Mouse (Mus musculus) embryo, embryonic 9.5 days (tissue): Measurements from ENCODE around the gene Reck.

Source experiments
- DNase-seq: peaks from one replicate; pipeline ENCODE4 v3.0.0-alpha.2; 2017; ENCODE audit errors: extremely low spot score

Reck gene

DNA sequence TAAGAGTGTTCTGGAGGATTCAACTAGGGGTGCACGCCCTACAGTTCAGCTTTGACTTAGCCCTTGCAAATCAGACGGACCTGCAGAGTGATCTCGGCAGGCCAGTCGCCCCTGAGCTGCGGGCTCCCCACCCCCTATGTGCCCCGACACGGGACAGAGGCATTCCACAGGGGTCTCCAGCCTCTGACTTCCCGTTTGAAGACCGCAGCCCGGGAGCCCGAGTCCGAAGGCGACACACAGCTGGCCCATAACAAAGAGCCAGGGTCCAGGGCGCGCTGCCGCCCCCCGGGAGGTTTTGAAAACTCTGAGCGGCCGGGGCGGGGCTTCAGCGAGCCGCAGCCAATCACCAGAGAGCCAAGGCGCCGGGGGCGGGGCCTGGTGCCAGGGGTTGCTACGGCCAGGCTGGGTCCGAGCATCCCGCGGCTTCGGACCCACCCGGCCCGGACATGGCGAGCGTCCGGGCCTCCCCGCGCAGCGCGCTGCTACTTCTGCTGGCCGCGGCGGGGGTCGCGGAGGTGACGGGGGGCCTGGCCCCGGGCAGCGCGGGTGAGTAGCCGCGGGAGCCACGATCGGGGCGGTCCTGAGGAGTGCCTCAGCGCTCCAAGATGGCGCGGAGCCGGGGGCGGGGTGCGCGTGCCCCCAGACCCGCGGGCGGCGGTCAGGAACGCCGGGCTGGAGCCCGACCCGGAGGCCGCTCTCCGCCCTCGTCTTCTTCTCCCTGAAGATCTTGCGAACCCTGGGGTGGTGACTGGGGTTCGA lies at the start of gene Reck:
TSS of gene Reck (plus strand) at position 371 of the 759 bp plus-strand sequence.
- peak; percentile 97 for DNase-seq

DNA sequence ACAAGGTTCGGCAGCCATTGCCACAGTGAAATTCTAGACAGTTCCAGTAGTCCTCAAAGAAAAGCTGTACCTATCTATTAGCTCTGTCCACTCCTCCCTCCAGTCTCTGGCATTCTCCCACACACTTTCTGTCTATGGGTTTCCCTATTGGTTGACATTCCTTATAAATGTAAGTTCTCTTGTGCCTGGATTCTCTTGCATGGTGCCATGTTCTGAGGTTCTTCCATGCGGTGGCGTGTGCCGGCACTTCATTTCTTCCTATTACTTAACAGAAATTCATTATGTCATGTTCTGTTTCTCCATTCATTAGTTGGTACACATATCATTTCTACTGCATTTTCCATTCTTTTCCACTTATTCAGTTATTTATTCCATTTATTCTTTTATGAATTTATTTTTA lies 46.5 kb upstream of the Reck start:
- no peak for DNase-seq

DNA sequence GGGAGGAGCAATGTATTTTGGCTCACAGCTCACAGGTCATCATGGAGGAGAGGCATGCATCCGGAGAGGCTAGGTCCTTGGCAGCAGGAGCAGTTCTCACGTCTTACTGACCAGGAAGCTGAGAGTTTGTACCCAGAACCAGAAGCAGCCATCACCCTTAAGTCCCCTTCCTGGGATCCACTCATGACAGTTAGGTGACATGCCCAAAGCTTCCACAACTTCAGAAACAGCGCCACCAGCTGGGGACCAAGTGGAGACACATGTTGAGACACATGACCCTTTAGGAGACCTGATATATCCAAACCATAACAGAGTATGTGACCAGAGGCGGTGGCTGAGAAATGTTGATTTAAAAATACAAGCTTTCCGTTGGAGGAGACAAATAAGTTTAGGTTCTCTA lies 43.3 kb upstream of the Reck start:
- DNase-seq: no peak

DNA sequence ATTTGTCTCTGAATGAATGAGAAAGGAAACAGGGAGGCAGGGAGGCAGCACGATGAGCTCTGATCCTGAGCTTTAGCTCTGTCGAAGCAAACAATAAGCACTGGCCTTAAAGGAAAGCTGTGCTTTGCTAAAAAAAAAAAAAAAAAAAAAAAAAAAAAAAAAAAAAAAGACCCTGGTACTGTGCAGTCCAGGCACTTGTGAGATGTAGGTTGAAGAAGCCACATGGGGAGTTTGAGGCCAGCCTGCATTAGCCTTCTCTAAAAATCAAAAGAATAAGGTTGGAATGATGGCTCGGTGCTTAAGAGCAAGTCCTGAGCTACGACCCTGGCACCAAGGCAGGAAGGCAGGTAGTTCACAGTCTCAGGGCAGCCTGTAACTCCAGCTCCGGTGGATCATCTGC lies 41.6 kb upstream of the Reck start:
- no peak for DNase-seq

DNA sequence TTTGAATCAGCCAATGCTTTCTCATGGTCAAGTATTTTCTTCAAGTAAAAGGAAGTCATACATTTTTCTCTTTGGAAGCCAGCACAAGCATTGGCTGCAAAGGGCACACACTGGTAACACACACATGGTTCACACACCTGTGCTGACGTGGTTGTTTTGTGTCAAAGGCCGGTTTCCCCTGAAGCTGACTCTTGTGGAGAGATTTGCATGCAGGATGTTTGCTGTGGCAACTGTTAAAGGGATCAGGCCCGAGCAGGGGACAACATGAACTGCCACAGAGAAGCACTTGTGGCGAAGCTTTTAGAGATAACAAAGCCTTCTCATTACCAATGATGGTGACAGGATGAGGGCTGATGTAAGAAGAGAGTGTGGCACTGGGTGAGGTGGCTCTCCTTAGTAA lies 40.6 kb upstream of the Reck start:
- no peak for DNase-seq

DNA sequence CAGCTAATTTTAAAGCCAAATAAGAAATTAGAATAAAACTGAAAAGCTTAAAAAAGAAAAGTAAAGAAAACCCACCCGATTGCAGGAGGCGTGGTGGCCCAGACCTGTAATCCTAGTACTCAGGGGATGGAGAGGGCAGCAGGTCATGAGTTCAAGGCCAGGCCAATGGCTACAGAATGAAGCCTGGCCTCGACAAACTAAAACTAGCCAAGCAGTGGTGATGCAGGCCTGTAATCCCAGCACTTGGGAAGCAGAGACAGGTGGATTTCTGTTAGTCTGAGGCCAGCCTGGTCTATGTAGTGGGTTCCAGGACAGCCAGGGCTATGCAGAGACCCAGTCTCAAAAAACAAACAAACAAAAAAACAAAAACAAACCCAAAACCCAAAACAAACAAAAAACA lies 37.0 kb upstream of the Reck start:
- no peak for DNase-seq

DNA sequence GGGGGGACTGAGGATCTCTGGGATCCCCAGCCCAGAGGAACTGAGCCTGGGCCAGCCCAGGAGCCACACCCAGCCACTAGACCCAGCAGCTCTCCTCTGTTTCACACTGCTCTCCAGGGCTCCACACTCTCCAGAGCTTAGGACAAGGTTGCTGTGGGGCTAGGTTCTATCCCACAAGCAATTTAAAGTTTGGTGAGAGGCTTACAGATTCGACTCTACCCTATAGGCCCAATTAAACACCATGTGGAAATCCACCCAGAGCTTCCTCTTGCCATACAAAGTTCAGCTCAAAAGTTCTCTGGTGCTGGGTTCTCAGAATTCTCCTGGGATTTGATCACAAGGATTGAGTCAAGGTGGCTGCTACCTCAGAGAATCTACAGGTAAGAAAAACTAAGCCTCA lies 35.2 kb upstream of the Reck start, which contains the start of gene Olfr157:
TSS of gene Olfr157 (minus strand) at position 101 of the 400 bp plus-strand sequence.
- DNase-seq: no peak

DNA sequence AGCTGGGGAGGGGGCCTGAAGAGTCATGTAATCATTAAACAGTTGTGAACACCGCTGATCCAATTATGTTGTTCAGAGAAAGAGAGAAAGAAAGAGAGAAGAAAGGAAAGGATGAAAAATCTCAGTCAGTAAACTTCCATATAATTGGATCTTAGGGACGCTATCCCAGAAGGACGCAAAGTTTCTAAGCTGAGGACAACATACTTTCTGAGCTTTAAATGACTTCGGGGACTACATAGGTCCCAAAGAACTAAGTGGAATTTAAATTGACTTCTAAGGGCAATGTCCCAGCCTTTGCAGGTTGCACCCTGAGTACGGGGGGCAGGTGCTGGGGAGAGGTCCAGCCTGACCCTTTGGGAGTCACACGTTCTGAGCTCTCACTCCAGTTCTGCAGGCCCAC lies 24.1 kb upstream of the Reck start, which contains the start of gene Olfr155:
TSS of gene Olfr155 (plus strand) at position 301 of the 400 bp plus-strand sequence.
- no peak for DNase-seq

DNA sequence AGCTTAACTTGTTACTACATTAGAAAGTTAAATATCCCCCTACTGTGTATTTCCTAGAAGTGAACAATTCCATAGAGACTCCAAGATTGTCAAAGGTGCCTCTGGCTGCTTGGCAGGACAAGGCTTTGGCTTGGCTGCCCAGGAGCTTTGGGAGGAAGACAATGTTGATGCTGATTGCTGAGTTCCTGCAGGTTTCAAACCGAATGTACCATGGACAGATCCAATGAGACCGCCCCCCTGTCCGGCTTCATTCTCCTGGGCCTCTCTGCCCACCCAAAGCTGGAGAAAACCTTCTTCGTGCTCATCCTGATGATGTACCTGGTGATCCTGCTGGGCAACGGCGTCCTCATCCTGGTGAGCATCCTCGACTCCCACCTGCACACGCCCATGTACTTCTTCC lies 21.2 kb upstream of the Reck start:
- DNase-seq: no peak

DNA sequence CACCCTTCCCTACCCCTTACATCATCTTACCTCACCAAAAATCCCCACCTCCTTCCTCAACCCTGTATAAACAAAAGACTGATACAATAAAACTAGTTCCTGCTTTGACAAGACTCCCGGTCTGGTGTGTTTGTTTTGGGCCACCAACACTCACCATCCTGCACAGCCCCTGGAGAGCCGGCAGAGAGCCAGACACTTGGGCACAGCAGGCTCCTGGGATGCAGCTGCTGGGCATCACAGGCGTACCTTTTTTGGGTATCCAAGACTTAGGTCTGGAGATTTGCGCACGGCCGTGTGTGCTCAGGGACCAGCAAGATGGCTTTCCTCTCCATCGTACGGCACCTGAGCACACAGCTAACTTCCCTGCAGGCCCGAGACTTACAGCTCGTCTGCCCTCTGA lies 15.4 kb upstream of the Reck start:
- no peak for DNase-seq

DNA sequence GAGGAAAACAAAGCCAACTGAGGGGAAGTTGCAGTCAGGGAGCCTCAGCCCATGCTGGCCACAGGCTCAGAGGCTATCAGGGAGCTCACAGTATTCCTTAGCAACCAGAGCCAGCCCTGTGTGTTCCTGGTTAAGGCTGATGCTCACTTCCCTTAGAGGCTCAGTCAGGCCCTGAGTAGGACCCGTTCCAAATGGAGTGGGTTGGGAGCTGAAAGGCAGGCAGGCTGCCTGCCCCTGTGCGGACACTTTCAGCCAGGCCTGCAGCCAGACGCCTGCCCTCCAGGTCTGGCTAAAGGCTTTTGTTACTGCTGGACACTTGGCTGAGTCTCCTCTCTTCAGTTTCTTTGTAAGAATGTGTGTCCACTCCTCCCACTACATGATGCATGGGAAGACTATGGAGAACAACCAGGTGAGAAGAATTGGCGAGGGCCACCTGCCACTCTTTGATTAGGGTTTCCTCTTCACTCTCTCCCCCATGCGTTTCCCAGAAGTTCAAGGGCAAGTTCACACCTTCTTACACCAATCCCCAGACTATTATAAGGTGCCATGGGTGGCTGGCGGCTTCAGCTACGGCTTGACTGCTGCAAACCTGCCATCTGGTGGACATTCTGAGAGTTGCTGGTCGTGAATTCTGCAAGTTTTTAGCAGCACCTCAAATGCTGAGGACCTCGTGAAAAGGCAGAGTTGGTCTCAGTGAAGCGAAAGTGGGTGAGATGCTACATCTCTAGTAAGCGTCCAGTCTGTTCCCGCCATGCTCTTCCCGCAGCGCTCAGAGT lies 14.4 kb upstream of the Reck start:
- peak; percentile 69 for DNase-seq

DNA sequence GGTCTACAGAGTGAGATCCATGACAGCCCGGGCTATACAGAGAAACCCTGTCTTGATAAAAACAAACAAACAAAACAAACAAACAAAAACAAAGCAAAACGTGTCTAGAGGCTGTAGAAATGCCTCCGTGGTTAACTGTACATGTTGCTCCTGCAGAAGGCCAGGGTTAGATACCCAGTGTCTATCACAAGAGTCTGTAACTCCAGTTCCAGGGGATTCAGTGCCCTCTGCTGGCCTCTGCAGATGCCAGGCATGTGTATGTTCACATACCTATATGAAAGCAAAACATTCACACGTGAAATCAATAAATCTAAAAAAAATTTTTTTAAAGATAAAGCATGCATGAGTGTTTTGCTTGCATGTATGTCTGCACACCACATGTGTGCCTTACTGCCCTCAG lies 12.0 kb upstream of the Reck start:
- DNase-seq: no peak

DNA sequence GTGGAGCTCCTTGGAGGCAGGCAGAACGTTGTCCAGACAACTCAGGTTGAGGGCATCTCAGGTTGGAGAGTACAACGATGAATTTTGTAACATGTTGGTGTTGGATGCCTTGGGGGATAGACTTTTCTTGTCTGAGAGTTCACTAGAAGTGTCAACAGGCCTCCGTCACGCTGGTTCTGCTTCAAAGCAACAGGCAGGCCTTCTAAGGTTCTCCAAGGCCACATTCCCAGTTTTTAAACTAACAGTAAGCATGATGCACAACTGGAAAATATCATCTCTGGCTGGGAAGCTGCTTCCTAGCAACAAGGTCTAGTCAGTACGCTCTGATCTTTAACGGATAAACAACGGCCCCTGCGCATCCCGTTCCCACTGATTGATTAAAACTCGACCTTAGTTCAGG lies 5.5 kb upstream of the Reck start:
- no peak for DNase-seq

DNA sequence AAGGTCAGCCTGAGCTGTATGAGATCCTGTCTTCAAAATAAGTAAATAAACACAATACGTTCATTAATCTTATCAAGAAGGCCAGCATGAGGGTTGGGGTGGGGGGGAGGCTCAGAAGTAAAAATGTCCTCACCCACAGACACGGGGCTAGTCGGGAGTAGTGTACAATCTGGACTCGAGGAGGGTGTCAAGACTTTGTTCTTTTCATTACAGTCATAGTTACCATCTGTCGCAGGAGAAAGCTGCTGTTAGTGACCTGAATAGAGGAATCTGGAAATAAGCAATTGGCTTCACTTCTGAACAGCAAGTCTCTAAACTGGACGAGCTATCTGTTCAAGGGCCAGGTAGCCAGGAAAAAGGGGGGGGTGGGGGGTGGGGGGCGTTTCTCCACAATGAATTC lies 829 bp upstream of the Reck start:
- DNase-seq: no peak

DNA sequence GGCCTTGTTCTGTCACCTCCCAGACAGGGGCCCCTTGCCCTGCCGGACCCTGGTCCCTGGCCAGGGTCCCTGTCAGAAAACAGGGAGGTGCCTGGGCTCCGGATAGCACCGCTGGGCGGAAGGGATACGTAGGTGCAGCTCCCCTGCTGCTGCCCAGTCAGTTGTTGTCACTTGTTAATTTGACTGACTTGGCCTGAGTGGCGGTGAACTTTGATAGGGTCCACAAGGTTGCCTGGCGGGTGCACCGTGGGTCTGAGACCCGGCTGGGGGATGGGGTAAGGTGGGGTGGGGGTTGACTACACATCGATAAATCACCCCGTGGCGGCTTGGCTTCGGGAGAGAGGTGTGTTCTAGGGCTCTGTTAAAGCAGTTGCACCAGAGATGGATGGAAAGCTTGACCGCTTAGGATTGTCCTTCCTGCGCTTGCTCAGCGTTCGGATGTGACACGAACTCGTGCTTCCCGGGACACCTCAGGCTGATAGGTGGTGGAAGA lies 635 bp downstream of the Reck start:
- DNase-seq: no peak

DNA sequence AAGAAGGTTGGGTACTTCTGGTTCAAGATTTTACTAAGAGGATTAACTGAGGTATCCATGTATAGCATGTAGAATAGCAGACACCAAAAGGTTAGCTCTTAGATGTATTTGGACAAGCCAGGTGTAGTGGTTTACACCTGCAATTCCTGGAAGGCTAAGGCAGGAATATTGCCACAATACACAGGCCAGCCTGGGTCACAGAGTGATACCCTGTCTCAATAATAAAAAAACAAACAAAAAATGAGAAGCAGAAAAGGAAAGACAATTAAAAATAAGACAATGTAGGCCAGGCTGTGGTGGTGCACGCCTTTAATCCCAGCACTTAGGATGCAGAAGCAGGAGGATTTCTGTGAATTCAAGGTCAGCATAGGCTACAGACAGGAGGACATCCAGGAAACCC lies 1.9 kb downstream of the Reck start:
- DNase-seq: no peak

DNA sequence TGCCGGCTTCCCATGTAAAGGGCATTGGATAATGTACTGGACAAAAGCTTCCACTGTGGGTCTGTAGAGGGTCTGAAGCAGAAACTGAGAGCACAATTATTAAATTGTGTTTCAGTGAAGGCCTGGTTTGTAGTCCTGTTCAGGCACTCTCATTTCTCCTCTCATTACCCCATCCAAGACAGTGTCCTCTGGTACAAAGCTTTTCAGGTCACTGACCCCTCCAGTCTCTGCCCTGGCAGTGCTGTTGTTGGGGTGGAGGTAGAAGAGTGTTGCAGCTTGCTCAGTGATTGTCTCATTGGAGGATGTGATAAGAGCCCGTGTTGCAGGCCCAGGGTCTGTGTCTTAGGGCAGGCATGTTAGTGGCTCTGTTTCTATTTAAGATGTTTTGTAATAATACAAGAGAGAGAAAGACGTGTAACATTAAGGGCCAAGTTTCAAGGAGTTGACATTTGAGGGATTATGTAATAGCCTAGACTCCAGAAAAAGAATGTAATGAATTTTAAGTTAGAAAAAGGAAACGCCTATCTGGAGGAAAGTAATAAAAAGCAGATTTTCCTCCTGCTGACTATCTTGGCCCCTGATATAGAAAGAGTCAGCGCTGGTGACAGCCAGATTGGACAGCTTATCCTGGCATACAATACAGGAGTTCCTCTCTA lies 2.9 kb downstream of the Reck start:
- DNase-seq: peak; percentile 2

DNA sequence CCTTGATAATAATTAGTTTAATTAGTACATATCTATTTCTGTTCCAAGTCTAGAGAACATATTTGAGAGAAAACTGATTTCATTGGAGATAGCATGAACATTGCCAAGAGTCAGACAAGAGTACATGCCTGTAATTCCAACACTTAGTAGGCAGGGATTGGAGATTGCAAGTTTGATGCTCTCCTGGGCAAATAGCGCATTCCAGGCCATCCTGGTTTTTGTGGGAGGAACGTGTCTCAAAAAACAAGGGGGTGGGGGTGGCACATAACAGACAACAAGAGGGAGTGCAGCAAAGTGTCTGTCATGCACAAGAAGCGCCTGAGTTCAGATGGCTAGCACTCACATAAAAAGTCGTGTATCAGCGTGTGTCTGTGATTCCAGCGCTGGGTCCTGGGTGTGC lies 4.2 kb downstream of the Reck start:
- DNase-seq: no peak

DNA sequence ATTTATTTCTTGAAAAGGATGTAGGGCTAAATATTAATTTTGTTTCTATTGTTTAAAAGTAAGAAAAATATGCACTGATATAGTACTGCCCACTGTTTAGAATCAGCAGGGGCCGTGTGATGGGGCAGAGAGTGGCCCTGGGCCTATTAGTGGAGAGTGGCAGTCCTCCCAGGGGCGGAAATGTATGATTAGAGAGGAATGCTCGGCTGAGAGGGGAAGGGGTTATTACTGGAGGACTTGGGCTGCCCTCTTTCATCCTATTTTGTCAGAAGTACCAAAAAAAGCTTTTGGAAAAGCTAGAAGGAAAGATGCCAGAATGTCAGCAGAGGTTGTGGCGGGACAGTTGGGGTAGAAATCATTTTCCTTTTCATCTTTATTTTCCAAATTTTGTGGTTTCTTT lies 8.9 kb downstream of the Reck start:
- DNase-seq: peak; percentile 27

DNA sequence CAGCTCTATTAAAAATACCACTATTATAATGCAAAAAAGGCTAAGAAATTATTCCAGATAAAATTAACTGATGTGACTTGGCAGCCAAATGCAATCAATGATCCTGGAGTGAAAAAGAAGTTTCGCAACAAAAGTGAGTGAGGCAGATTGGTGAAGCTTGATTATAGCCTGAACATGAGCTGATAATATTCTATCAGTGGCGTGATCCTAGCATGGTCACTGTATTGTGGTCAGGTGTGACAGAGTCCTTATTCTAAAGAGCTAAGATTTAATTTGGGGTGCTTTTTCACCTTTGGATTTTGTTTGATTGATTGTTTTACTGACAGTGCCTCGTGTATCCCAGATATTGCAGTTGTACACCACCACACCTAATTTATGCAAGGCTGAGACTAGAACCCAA lies 15.9 kb downstream of the Reck start:
- DNase-seq: no peak

DNA sequence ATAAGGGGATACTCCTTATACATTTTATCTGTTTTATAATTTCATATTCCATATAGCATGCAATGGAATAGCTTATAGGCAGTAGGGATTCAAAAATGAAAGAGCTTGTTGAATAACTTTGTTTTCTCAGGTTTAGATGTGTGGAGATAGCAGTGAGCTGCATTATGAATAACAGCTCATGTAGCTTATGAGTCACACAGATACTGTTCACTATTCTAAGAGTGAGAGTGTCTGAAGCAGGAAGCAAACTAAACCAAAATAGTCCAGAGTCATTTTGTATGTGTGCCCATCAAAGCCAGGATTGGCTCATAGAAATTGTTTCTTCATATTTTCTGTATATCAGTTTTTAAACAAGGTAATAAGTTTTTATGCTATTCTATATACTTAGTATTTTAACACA lies 21.9 kb downstream of the Reck start:
- no peak for DNase-seq

DNA sequence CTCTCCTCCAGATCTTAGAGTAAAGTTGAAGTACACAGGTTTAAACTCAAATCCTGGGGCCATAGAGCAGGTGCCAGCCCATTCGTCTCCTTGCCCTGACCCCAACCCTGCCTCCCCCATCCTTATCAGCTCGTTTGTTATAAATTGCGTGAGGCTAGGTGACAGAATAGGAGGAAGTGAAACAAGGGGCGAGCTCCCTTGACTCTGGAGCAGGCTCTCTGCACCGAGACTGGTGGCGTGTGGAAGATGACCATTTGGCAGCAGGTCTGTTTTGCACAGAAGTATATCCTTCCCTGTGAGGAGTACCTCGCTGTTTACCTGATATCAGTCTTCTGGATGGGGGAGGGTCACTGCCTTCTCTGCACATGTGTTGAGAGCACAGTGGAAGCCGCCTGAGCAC lies 23.9 kb downstream of the Reck start:
- DNase-seq: no peak

DNA sequence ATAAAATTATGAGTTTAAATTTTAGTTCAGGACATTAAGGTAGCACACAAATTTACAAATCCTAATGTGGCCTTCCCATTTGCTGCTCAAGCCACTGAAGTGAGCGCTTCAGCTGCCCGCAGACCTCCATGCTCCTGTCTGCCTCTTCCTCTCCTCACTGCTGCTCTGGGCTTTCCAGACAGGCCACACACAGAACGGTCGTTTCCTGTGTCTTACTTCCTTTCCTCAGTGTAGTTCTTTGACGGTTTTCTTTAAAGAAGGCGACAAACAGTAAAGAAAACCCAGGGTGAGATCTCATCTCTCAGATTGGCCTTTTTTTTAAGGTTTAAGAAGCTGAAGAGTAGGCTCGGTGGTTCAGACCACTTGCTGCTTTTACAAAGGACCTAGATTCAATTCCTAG lies 28.4 kb downstream of the Reck start:
- no peak for DNase-seq
